Mouse (Mus musculus): ENCODE results near the gene Crot. TPM values are rescaled to one million over a fixed set of nuclear protein-coding genes. Genes with fewer than 3 reads are reported as not detected.
"Not testable (repeated sequence)": the region's sequence is repeated elsewhere in the genome, so short reads cannot be mapped to it uniquely, and the experiment has no call there.

Gene Crot
- total and polyA plus RNA-seq, 2 experiments from 2014 or later: 16.1 to 19.1 TPM

GRCm38 (mm10) chr5:9010166-9010565 is 13.0 kb upstream of the Crot start:
- Histone ChIP-seq H3K27me3 (ENCODE audit: insufficient read depth, low read length) (no peaks in the 10 kb centered on the region), H3K9ac (replicated peaks; ENCODE audit: low read length, poor library complexity, severe bottlenecking) (no peak overlapping the region), H3K4me2 (ENCODE audit: low read depth, low read length, poor library complexity, severe bottlenecking) (no peak overlapping the region), H3K4me3 (ENCODE audit: low read depth, low read length) (no peak overlapping the region), H3K27ac (ENCODE audit: low read depth, low read length) (no peak overlapping the region), H3K9me3 (ENCODE audit: low read length) (no peaks in the 10 kb centered on the region), H3K4me1 (ENCODE audit: insufficient read depth, low read length) (no peaks in the 10 kb centered on the region), H3K36me3 (ENCODE audit: insufficient read depth, low read length) (no peaks in the 10 kb centered on the region)
- DNase-seq (ENCODE audit: low spot score) (no peak), ATAC-seq (ENCODE audit: low FRiP score) (no peak)
- no peak for TF ChIP-seq CTCF (IDR thresholded peaks at IDR 0.05)
- WGBS: 94% methylated on average over 1 of the region's 1 CpGs

GRCm38 (mm10) chr5:9006585-9006984 is 9.5 kb upstream of the Crot start:
- not testable (repeated sequence) for ATAC-seq (ENCODE audit: low FRiP score); H3K27ac ChIP-seq (ENCODE audit: low read depth, low read length); H3K27me3 ChIP-seq (ENCODE audit: insufficient read depth, low read length); H3K4me2 ChIP-seq (ENCODE audit: low read depth, low read length, poor library complexity, severe bottlenecking); H3K36me3 ChIP-seq (ENCODE audit: insufficient read depth, low read length); H3K4me1 ChIP-seq (ENCODE audit: insufficient read depth, low read length); H3K9me3 ChIP-seq (ENCODE audit: low read length); DNase-seq (ENCODE audit: low spot score); H3K4me3 ChIP-seq (ENCODE audit: low read depth, low read length); H3K9ac ChIP-seq (replicated peaks; ENCODE audit: low read length, poor library complexity, severe bottlenecking)
- 54% methylated on average over 3 of the region's 3 CpGs for WGBS

- H3K36me3 ChIP-seq (ENCODE audit: insufficient read depth, low read length); H3K9me3 ChIP-seq (ENCODE audit: low read length); DNase-seq (ENCODE audit: low spot score); H3K4me1 ChIP-seq (ENCODE audit: insufficient read depth, low read length); H3K9ac ChIP-seq (replicated peaks; ENCODE audit: low read length, poor library complexity, severe bottlenecking); H3K4me2 ChIP-seq (ENCODE audit: low read depth, low read length, poor library complexity, severe bottlenecking); H3K4me3 ChIP-seq (ENCODE audit: low read depth, low read length); H3K27ac ChIP-seq (ENCODE audit: low read depth, low read length); ATAC-seq (ENCODE audit: low FRiP score); H3K27me3 ChIP-seq (ENCODE audit: insufficient read depth, low read length): not testable (repeated sequence)
- WGBS: 16% methylated on average over 7 of the region's 7 CpGs
Observed at GRCm38 (mm10) chr5:9000006-9000405, 2.9 kb upstream of the Crot start.

GRCm38 (mm10) chr5:8999108-8999507 is 2.0 kb upstream of the Crot start:
- Histone ChIP-seq H3K4me3 (ENCODE audit: low read depth, low read length) (no peak overlapping the region), H3K27ac (ENCODE audit: low read depth, low read length) (no peak overlapping the region), H3K4me1 (ENCODE audit: insufficient read depth, low read length) (no peaks in the 10 kb centered on the region), H3K9ac (replicated peaks; ENCODE audit: low read length, poor library complexity, severe bottlenecking) (no peak overlapping the region), H3K9me3 (ENCODE audit: low read length) (no peaks in the 10 kb centered on the region), H3K36me3 (ENCODE audit: insufficient read depth, low read length) (no peaks in the 10 kb centered on the region), H3K27me3 (ENCODE audit: insufficient read depth, low read length) (no peaks in the 10 kb centered on the region), H3K4me2 (ENCODE audit: low read depth, low read length, poor library complexity, severe bottlenecking) (no peak overlapping the region)
- ATAC-seq (ENCODE audit: low FRiP score) (no peak), DNase-seq (ENCODE audit: low spot score) (no peak)
- TF ChIP-seq CTCF (IDR thresholded peaks at IDR 0.05): no peak
- 66% methylated on average over 4 of the region's 4 CpGs for WGBS

GRCm38 (mm10) chr5:8997513-8997895 is 380 bp upstream of the Crot start:
- H3K36me3 ChIP-seq (ENCODE audit: insufficient read depth, low read length): no peaks in the 10 kb centered on the region
- no peak for DNase-seq (ENCODE audit: low spot score)
- H3K4me3 ChIP-seq (ENCODE audit: low read depth, low read length): peak overlapping the region; percentile 79
- no peaks in the 10 kb centered on the region for H3K4me1 ChIP-seq (ENCODE audit: insufficient read depth, low read length)
- H3K9ac ChIP-seq (replicated peaks; ENCODE audit: low read length, poor library complexity, severe bottlenecking): peak overlapping the region; percentile 75
- H3K4me2 ChIP-seq (ENCODE audit: low read depth, low read length, poor library complexity, severe bottlenecking): peak overlapping the region; percentile 72
- 4% methylated on average over 8 of the region's 8 CpGs for WGBS
- no peaks in the 10 kb centered on the region for H3K27me3 ChIP-seq (ENCODE audit: insufficient read depth, low read length)
- peak overlapping the region; percentile 77 for H3K27ac ChIP-seq (ENCODE audit: low read depth, low read length)
- ATAC-seq (ENCODE audit: low FRiP score): peak; percentile 21
- no peak for TF ChIP-seq CTCF (IDR thresholded peaks at IDR 0.05)
- no peaks in the 10 kb centered on the region for H3K9me3 ChIP-seq (ENCODE audit: low read length)

- Histone ChIP-seq H3K27me3 (ENCODE audit: insufficient read depth, low read length) (no peaks in the 10 kb centered on the region), H3K4me2 (ENCODE audit: low read depth, low read length, poor library complexity, severe bottlenecking) (peak overlapping the region; percentile 72), H3K27ac (ENCODE audit: low read depth, low read length) (peak overlapping the region; percentile 77), H3K4me3 (ENCODE audit: low read depth, low read length) (peak overlapping the region; percentile 79), H3K9me3 (ENCODE audit: low read length) (no peaks in the 10 kb centered on the region), H3K4me1 (ENCODE audit: insufficient read depth, low read length) (no peaks in the 10 kb centered on the region), H3K36me3 (ENCODE audit: insufficient read depth, low read length) (no peaks in the 10 kb centered on the region), H3K9ac (replicated peaks; ENCODE audit: low read length, poor library complexity, severe bottlenecking) (peak overlapping the region; percentile 75)
- ATAC-seq (ENCODE audit: low FRiP score): no peak
- TF ChIP-seq CTCF (IDR thresholded peaks at IDR 0.05): no peak
- no peak for DNase-seq (ENCODE audit: low spot score)
- 11% methylated on average over 13 of the region's 13 CpGs for WGBS
Observed at GRCm38 (mm10) chr5:8995966-8996685, 998 bp downstream of the Crot start.

Data from midbrain, postnatal 0 days (tissue).